Mouse (Mus musculus): ENCODE results near the gene Auts2. TPM values are rescaled to one million over a fixed set of nuclear protein-coding genes. Genes with fewer than 3 reads are reported as not detected.

Gene Auts2
- total RNA-seq, 2 experiments from 2014 or later: 43.4 to 57.3 TPM

DNA sequence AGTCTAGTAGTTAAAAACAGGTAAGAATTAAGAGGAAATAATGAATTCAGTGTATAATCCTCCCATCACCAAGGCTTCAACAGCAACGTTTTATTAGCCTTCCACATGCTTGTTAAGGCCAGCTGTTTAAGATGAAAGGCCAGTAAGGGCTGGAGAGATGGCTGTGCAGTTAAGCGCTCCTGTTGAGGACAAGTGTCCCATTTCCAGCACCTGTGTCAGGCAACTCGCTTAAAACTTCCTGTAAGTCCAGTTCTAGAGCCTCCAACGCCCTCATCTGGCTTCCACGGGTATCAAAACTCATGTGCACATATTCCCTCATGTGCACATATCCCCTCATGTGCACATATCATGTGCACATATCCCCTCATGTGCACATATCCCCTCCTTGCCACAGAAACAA is 41.1 kb downstream of the Auts2 start:
- DNase-seq (ENCODE audit: low spot score in 2 of 2): no peak

- DNase-seq (ENCODE audit: low spot score in 2 of 2): no peak
Measured at GRCm38 (mm10) chr5:132500817-132501231, 42.3 kb downstream of the Auts2 start.

DNA sequence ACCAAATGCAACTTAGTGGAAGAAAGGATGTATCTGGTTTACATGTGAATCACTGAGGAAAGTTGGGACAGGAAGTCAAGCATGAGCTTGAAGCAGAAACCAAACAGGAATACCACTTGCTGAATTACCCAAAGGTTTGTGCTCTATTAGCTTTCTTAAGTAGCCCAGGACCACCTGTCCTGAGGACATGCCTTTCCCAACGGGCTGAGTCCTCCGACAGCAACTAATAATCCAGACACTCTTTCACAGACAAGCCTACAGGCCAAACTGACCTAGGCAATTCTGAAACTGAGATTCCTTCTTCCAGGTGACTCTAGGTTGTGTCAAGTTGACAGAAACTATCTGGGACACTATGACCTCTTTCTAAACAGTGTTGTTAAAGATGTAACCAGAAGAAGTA is 44.2 kb downstream of the Auts2 start:
- DNase-seq (ENCODE audit: low spot score in 2 of 2): no peak

- no peak for DNase-seq (ENCODE audit: low spot score in 2 of 2)
Measured at GRCm38 (mm10) chr5:132498045-132498444, 45.1 kb downstream of the Auts2 start.

DNA sequence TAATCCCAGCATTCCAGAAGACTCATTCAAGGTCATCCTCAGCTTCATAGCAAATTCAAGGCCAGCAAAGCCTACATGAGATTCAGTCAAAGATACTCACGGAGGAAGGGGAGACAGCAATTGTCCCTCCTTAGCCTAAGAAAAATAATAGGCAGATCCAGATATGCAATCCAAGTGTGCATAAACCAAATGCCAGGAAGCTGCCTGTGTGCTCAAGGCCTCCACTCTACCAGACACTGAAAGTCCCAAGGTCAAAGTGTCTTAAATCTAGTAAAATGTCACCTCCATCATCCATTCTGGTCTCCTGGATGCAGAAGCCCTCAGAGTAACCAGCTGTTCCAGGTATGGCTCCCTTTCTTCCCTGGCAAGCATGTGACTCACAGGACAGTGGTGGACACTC is 50.4 kb downstream of the Auts2 start:
- no peak for DNase-seq (ENCODE audit: low spot score in 2 of 2)

- DNase-seq (ENCODE audit: low spot score in 2 of 2): no peak
Measured at GRCm38 (mm10) chr5:132492040-132492439, 51.1 kb downstream of the Auts2 start.

GRCm38 (mm10) chr5:132491508-132491907 is 51.6 kb downstream of the Auts2 start:
- DNase-seq (ENCODE audit: low spot score in 2 of 2): no peak

DNA sequence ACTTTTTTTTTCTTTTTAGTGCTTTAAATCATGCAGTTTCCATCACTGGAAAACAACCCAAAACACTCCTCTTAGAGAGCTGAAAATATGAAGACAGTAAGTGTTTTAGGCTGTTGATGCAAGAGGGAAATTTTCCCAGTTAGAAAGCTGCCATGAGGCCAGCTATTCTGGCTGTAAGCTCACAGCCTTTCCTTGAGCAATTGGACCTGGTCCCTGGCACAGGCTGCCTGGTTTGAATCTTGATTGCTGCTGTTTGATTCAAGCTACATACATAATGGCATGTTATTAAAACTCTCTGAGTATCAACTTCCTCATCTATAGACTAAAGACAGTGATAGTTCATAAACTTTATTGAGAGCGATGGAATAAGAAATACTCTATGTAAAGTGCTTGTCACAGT is 52.8 kb downstream of the Auts2 start:
- DNase-seq (ENCODE audit: low spot score in 2 of 2): peak in 1 of 2 experiments; percentile 46

- no peak for DNase-seq (ENCODE audit: low spot score in 2 of 2)
Measured at GRCm38 (mm10) chr5:132489736-132490313, 53.3 kb downstream of the Auts2 start.

DNA sequence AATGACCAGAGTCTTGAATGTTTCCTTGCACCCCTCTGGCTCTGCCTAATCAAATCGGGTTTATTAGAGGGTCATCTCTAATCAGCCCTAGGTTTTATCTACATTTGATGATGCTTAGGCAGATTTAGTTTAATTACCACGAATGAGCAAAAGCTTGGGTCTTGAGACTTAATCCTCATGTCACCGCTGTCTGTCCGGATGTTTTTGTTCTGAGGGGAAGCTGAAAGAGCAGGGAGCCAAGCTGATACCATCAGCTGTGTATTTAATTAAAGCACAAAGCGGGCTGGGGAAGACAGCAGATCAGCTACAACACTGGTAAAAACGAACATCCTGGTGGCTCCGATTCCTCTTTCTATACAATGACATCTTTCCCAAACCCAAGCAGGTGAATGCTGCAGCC is 56.3 kb downstream of the Auts2 start:
- no peak for DNase-seq (ENCODE audit: low spot score in 2 of 2)

- no peak for DNase-seq (ENCODE audit: low spot score in 2 of 2)
Measured at GRCm38 (mm10) chr5:132485994-132486393, 57.1 kb downstream of the Auts2 start.

GRCm38 (mm10) chr5:132485448-132485847 is 57.7 kb downstream of the Auts2 start:
- no peak for DNase-seq (ENCODE audit: low spot score in 2 of 2)

GRCm38 (mm10) chr5:132481476-132481875 is 61.7 kb downstream of the Auts2 start:
- DNase-seq (ENCODE audit: low spot score in 2 of 2): no peak

- no peak for DNase-seq (ENCODE audit: low spot score in 2 of 2)
Measured at GRCm38 (mm10) chr5:132480461-132480860, 62.7 kb downstream of the Auts2 start.

- no peak for DNase-seq (ENCODE audit: low spot score in 2 of 2)
Measured at GRCm38 (mm10) chr5:132479227-132479857, 63.8 kb downstream of the Auts2 start.

GRCm38 (mm10) chr5:132477533-132477932 is 65.6 kb downstream of the Auts2 start:
- DNase-seq (ENCODE audit: low spot score in 2 of 2): no peak

GRCm38 (mm10) chr5:132472905-132473321 is 70.2 kb downstream of the Auts2 start:
- no peak for DNase-seq (ENCODE audit: low spot score in 2 of 2)

DNA sequence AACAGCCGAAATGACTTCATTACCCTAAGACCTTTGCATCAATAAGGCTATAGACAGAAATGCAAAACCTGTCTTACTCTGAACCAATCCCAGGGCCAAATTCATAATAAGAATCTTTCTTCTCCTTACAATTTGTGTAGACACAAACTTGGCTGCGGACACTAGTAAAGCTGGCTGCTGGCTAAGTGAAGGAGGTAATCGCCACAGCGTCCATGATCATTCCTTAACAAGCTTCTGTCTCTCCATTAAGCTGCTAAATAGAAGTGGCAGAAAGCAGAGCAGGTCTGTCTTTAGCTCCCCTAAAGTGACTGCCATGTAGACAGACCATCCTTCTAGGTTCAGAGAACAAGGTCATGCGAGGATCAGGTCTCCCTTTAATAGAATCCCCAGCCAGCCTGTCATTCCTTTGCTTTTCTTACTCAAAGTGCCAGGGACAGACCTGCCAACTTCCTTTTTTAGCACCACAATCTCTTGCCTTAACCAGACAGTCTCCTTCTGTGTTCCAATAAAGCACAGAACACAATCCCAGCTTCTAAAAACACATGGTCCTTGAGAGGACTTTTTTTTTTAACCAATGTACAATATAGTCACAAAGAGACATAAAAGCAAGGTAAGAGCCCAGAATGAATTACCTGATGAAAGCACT is 70.8 kb downstream of the Auts2 start:
- DNase-seq (ENCODE audit: low spot score in 2 of 2): no peak

- no peak for DNase-seq (ENCODE audit: low spot score in 2 of 2)
Measured at GRCm38 (mm10) chr5:132467364-132467743, 75.8 kb downstream of the Auts2 start.

- no peak for DNase-seq (ENCODE audit: low spot score in 2 of 2)
Measured at GRCm38 (mm10) chr5:132466427-132467363, 76.4 kb downstream of the Auts2 start.

GRCm38 (mm10) chr5:132462560-132462959 is 80.6 kb downstream of the Auts2 start:
- no peak for DNase-seq (ENCODE audit: low spot score in 2 of 2)

GRCm38 (mm10) chr5:132458498-132458897 is 84.6 kb downstream of the Auts2 start:
- DNase-seq (ENCODE audit: low spot score in 2 of 2): no peak
